Mouse (Mus musculus): ENCODE measurements around the gene Hk3.

- TF ChIP-seq CTCF (IDR thresholded peaks at IDR 0.05; ENCODE audit: low read depth, low read length) (no peak), POLR2A (IDR thresholded peaks at IDR 0.05; ENCODE audit: insufficient read depth, low read length) (no peak)
These were observed 1.1 kb downstream of the Hk3 start for GRCm38 (mm10) chr13:55020051-55020450.
